Mouse (Mus musculus) spleen, adult 12 weeks (tissue): ENCODE data around the gene Zfp593.

Experiments
- DNase-seq: peaks from one replicate; pipeline ENCODE4 v3.0.0; 2022; ENCODE audit warnings: low spot score

Gene Zfp593

DNA sequence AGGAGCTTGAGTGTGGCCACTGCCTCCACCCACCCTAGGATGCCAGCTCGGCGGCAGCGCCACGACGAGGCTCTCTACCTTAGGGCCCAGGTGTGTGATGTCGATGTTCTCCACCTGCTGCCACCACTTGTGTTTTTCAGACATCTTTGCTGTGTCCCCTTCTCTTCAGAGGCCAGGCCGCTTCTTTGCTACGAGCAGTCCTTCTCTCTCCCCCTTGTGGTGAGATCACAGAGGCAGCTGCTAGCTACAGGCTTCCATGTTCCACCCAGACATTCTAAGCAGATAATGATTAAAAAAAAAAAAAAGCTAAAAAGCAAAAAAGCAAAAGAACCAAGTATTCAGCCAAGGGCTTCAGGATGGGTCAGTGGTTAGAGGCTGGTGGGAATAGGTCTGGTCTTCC lies 18.2 kb downstream of the Zfp593 start, which contains the start of gene Catsper4:
TSS of gene Catsper4 (minus strand) at position 190 of the 400 bp plus-strand sequence.
- DNase-seq = no peak

DNA sequence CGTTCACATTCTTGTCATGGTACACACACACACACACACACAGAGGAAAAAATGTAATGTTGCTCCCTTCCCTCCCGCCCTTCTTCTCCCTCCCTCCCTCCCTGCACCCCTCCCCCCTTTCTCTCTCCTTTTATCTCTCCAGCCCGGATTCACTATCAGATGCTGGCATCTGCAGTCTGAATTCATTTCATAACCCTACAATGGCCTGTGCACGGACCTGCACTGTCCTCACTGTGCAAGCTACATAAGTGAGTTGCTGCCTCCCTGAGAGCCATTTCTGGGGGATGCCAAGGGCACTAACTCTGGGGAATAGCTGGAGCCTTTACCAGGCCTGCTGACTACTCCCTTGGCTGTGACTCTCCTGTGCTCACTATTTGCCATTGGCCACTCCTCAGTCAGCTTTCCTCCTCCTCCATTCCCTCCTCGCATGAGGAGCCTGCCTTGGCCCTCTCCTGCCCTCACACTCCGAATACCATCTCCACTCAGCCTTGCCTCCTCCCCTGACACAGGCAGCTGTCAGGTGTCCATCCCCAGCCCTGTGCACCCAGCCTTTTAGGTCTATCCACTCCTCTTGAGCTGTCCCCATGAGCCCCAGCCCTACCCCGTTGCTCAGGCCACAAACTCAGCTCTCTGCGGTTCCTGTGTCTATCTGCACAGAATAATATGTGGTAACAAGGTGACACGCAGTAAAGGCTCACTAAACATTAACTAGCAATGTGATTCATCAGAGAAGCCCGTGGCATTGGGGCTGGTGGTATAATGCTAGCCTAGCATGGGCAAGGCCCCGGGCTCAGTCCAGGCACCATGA lies 22.4 kb downstream of the Zfp593 start:
- no peak for DNase-seq

- DNase-seq = no peak
Observed at GRCm38 (mm10) chr4:134206488-134207053, 38.8 kb downstream of the Zfp593 start.

DNA sequence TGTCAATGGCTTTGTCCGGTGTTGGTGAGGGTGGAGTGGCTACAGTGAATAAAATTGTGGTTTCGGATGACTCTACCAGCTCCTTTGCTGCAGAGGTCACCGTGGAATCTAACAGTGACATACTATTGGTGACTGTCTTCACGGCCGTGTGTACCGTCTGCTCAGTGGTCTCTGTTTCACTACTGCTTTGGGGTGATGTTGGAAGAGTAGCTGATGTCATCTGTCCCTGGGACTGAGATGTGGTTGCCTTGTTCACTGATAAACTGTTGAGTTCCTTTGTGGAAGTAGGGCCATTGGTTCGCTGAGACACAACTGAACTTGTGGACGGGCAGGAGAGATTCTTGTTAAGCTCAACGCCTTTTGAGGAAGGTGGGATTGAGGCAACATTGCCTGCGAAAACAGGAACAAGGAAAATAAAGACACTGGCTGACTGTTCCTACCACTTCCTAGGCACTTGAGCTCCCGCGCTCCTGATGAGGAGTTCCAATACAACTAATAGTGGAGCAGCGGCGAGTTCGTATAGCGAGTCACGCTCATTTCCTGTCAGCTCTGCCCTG lies 42.0 kb downstream of the Zfp593 start:
- no peak for DNase-seq

- no peak for DNase-seq
Observed at GRCm38 (mm10) chr4:134202904-134203303, 42.5 kb downstream of the Zfp593 start, which contains the start of gene Gm7534. Gm7534 (minus strand) TSS chr4:134203004.

- no peak for DNase-seq
Observed at GRCm38 (mm10) chr4:134199371-134199770, 46.0 kb downstream of the Zfp593 start.
